Mouse (Mus musculus) 3T3-L1 (cell line): Measurements from ENCODE around the gene Mterf1a.
A peak's percentile ranks its signal among the peaks of the same experiment; 100 is the strongest.
"Not testable (repeated sequence)": the region's sequence is repeated elsewhere in the genome, so short reads cannot be mapped to it uniquely, and the experiment has no call there.

Experiments
- DNase-seq: peaks from one replicate; pipeline ENCODE4 v3.0.0-alpha.2; 2015; ENCODE audit warnings: low read depth, low spot score

The Mterf1a gene

DNA sequence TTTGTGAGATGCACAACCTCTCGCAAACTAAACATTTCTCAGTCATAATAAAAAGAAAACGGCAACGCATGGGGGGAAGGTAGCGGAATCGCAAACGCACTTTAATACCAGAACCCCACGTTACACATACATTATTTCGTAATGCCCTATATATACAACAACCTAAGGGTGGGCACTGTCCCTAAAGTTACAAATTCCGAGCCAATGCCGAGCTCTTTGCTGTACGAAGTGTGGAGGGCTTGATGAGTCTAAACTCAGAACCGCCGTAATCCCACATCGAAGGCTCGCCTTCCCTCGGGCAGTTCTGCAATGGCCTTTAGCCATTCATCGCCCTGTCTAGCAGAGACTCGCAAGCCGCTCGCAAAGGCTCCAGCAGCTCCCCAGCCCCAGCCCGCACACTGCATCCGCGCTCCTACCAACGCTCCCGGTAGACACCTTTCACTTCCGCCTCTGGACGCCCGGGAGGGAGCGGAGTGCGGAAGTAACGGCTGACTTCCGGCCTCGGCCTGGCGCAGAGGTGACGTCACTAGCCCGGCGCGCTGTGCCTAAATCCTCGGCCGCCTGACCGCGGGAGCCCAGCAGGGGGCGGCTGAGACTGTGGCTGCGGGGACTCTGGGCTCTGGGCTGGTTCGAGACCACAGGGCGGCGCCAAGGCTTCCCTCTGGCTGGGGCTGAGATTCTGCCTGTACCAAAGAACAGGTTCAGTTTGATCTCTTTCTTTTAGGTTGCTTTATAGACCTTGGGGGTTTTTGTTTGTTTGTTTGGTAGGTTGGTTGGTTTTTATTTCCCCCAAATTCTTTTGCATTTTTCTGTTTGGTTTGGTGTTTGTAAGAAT is at the start of gene Mterf1a:
Gene Mterf1a, minus strand, starts transcription at position 475 of the 835 bp plus-strand sequence.
- DNase-seq: peak; percentile 35

DNA sequence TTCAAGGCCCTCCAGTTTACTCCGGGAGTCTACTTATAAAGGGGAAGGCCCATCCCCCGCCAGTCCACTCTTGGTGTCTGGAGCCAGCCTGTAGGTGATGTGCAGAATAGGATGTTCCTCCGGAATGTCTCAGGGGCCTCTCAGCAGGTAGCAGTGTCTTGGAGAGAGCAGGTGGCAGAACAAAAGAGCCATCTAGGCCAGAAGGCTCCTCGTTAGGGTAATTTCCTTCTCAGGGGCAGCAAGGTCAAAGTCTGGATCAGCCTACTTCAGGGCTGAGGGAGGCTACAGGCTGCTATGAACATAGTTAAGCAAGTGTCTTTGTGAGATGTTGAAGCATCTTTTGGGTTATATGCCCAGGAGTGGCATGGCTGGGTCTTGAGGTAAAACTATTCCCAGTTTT is 49.4 kb upstream of the Mterf1a start:
- DNase-seq: not testable (repeated sequence)

DNA sequence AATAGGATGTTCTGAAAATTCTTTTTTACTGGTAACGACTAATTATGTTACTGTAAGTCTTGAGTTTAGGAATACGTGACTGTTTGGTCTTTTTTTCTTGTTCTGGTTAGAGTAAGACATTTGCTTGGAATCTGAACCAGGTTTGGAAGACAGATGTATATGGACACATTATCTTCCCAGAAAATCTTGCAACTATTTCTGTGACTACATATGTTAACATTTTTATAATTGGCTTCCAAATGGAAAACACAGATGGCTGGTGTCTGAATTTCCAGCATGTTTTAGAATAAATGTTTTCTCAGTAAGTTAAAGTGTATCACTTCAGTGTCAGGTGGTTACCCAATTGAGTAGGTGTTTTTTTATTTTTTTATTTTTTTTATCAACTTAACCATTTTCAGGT is 47.5 kb upstream of the Mterf1a start:
- DNase-seq: no peak

DNA sequence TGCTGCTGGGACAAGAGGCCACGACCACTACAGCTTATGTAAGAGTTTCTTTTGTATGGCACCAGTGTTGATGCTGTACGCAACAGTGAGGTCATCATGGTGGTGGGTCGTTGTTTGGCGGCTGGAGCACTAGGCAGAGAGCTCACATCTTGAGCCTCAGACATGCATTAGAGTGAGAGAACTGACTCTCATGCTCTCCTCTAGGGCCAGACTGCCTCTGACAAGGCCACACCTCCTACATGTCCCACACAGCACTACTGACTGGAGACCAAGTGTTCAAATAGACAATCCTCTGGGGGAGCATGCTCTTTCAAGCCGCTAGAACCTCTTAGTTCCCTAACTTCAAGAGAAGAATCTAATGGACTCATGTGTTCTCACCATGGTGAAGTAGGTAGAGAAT is 45.6 kb upstream of the Mterf1a start:
- DNase-seq: no peak

DNA sequence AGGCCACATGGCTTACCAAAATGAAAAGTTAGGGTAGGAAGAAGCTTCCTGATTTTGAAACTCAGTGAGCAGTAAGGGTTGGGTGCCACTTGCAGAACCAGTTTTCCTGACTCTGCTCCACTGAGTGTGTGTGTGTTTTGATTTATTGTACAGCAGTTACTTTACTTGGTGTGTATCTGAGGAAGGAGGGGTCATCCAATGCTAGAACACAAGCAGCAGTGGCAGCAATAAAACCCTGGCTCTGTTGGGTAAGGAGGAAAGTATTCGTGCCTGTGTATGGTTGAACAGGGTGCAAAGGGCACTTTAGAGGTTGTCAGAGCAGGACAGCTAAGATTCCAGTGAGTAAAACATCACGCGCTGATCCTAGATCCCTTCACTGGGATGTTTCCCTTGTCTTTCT is 45.2 kb upstream of the Mterf1a start:
- DNase-seq: no peak

DNA sequence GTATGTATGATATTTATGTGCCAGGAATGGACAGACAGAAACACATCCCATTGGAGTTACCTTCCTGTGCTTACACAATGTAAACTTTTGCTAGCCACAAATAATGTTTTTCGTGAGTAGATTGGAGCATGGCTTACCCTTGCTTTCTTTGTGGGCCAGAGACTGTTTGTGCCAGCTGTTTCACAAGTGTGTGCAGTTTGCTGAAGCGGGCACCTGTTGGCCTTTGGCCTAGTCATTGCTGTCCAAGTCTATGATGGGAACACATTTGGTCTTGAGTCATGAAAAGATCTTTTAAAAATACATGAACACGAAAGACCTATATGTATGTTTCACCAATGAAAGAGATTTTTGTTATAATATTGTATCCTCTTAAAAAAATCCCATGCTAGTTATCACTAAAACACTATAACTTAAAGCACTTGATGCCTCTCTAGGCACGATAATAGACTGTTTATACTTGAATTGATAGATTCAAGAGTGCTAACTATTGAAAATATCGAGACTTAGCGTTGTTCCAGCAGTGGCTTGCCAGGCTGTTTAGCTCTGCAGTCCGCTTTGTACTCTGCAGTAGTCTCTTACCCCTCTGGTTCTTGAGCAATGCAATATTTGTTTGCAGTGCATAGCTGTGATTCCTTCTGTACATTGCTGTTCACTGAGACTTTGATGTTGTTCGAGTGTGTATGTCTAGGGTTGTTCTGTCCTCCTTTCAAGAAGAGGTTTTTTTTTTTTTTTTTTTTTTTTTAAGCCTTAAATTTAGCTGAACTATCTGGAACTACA is 42.2 kb upstream of the Mterf1a start:
- no peak for DNase-seq

DNA sequence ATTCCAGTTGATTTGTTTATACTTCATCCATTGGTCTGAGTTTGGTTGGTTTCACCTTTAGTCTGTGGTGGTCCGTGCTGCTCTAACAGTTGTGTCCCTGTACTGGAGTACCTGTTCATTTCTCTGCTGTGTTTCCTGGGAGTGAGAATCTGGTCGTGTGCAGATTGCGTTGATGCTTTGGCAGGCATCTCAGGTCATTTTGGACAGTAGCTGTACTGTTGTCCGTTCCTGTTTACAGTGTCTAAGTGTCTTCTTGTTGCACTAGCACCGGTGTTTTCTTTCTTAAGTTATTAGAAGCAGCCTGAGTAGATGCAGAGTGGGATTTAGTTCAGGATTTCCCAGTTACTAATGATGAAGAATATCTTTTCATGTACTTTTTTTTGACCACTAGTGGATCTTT is 41.5 kb upstream of the Mterf1a start:
- no peak for DNase-seq

DNA sequence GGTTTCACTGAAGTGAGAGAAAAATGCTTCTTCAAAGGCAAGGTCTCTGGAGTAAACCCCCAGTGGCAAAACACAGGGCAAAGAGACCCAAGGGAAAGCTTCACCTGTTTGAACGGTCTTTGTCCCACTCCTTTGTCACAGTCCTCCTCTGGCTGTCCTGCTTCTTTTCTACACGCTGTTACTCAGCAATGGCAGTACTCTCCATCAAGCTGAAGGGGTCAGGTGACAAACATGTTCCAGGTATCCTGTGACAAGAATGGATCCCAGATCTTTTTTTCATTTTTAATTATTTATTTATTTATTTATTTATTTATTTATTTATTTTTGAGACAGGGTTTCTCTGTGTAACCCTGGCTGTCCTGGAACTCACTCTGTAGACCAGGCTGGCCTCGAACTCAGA is 39.8 kb upstream of the Mterf1a start:
- DNase-seq: no peak

DNA sequence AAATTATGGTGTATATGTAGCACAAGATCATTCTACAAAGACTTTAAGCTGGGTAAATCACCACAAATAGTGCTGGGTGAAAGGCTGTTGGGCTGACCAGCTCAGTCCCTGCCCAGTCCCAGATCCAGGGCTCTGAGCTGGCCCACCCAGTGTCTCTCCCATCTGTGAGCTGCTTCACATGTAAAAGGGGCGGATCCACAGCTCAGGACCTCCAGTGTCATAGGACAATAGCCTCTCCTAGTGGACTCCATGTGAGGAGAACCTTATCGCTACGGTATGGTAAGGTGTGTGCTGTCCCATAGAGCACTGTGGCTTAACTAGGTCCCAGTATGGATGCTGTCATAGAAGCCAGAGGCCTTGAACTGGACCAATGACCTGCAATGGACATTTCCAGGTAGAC is 37.9 kb upstream of the Mterf1a start:
- DNase-seq: no peak

DNA sequence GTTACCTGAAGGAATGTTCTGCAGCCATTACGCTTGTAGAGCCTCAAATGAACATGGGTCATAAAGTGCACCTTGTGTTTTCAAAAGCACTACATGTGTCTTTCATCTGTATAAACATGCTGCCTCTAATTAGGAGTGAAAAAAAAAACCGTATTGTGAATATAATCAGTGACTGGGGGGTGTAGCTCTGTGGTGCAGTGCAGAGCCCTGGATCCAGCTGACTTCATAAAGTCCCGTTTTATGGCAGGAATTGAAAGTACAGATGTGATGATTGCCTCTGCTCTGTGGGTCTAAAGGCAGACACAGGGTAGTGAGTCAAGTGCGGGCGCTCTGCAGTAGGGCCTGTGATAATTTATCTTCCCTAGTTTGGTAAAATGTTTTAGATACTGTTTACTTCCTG is 37.0 kb upstream of the Mterf1a start:
- DNase-seq: no peak

DNA sequence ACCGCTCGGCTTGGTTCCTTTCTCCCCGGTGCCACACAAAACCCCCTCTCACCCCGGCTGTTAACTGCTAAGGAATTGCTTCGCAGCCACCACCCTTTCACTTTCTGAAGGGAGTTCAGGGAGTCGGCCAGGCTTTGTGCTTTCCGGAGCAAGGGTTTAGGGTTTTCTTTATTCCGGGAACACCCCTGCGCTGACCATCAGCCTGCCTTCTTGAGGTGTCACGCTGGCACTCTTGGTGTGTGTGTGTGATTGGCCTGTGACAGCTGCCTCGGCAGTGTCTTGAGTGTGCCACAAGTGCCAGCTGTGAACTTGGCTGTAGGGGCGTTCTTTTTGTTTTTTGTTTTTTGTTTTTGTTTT is 34.9 kb upstream of the Mterf1a start:
- peak; percentile 50 for DNase-seq

DNA sequence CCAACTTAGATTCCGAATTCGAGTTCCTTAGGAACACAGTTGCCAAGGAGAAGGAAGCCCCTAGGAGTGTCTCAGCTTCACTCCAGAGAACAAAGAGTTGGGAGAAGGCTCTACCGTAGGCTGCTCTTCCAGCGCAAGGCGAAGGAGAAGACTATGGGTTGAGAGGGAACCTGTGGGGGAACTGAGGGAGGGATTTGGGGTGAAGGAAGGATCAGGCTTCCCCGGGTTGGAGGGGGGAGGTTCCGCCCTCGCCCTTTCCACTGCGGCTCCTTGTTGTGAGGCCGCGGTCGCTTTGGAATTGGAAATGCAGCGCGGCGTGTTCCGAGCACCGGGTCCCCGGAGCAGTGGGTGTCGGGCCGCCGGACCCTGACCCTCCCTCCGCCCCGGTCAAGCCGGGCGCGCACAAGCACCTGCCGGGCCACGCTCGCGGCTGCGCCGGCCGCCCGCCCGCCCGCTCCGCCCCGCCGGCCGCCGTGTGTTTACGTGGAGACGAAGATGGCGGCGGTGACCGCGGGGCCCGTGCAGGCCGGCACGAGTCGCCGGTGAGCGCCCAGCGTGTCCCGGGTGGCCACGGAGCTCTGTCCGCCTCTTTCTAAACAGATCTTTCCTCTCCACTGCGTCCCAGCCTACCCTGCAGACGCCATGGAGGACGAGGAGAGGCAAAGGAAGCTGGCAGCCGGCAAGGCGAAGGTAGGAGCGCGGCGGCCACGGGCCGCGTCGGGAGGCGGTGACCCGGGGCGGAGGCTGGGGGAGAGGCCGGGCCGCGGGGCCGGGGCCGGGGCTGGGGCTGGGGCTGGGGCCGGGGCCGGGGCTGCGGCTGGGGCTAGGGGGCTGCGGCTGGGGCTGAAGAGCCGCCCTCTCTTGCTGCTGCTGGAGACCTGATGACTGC is 34.3 kb upstream of the Mterf1a start, which contains the start of gene Akap9:
Gene Akap9, plus strand, starts transcription at position 254 of the 889 bp plus-strand sequence.
- DNase-seq: peak; percentile 37

DNA sequence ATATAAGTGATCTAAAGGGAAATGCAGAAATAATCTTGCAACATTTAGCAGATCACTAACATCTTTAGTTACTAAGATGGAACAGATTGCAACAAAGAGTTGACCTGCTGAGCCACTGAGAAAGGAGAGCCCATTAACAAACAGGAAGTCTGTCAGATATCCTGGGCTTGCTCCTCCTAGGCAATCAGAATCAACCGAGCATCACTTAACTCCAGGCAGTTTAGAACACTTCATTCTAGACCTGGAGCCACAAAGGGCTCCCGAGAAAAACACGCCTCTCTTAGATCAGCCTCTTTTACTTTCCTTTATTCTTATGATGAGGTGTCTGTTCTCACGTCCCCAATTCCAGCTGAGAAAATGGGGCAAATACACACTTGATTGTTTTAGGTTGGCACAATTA is 32.9 kb upstream of the Mterf1a start:
- DNase-seq: no peak

DNA sequence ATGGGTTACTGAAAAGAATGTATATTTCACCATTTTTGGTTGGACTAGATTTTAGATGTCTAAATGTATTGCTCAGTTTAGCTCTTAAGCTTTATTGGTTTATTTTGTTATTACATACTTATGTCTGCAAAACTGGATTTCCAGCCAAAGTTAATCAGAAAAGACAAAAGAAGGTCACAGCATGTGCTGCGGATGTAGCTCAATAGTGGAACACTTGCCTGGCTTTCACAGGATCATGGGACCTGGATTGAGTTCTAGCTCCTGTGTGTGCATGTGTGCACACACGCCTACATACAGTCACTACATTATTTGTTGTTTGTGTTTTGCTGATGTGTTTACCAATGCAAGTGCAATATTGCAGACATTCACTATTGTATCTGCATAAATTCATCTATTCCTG is 28.6 kb upstream of the Mterf1a start:
- DNase-seq: no peak

DNA sequence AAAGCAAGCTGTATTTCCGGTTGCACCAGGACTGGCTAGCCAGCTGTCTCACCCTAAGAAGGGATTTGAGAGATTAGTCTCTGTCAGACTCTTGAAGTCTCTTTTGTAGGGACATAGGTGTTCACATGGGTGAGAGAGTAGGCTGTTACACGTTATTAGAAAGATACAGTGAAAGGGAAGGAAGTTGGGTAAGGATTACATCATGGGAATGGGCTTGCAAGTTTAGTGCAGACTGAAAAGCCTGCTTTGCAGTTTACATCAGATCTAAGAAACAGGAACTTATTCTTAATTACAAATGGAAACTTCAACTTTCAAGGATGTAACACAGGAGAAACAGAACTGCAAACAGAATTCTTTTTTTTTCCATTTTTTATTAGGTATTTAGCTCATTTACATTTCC is 11.7 kb upstream of the Mterf1a start:
- DNase-seq: no peak

DNA sequence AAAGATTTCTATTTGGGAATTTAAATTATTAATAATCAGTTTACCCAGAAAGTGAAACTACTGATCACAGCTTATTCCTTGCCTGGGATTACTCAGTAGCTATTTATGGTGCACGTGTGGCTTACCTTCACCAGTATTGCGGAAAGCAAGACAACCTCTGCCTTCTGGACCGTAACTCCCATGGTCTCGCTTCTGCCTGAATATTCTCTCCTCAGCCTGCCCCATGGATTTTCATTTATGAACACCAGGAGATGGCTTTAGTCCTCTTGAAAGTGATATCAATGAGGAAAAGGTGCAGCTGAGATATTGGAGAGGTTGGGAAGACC is 524 bp upstream of the Mterf1a start:
- DNase-seq: not testable (repeated sequence)

DNA sequence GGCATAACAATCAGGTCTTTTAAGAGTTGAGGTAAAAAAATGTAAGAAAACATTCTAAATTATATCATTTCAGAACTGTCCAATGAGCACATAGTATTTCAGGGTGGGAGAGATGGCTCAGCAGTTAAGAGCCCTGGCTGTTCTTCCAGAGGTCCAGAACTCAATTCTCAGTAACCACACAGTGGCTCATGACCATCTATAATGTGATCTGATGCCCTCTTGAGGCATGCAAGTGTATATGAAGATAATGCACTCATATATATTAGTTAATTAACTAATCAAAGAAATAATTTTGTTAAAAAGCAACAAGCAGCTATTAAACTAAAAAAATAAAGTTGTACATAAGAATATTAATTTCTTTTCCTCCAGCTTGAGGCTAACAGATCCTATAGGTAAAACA is 4.5 kb downstream of the Mterf1a start:
- DNase-seq: peak; percentile 59

DNA sequence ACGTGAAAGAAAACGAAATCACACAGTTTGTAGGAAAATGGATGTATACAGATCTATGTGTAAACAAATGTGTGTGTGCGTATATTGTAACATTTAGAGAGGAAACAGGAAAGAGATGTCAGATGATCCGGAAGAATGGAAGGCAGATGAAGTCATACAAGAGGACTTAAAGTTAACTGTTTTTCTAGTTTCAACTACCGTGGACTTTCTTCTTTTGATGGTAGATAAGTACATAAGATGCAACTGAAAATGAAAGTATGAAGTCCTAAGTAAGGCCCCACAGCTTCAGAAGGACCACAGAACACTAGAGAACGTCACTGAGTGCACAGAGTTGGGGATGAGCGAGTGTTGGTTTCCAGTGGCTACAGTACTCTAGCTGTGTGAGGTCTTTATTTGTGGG is 6.9 kb downstream of the Mterf1a start:
- not testable (repeated sequence) for DNase-seq

DNA sequence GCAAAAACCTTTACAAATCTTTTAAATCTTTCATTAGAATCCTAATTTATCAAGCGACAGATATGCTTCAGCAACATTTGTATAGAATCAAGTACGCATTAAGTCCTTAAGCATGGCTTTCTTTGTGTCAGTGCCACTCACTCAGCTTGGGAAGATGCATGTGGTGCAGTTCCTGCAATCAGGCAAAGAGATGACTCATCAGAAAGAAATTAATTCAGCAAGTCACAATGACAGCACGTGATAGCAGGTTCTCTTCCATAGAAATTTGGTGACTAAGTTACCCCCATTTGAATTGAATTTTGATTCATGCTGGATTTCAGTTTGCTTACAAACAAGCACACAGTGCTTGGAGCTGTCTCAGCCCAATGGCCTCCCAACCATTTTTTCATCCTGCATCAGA is 20.2 kb downstream of the Mterf1a start:
- peak; percentile 68 for DNase-seq

DNA sequence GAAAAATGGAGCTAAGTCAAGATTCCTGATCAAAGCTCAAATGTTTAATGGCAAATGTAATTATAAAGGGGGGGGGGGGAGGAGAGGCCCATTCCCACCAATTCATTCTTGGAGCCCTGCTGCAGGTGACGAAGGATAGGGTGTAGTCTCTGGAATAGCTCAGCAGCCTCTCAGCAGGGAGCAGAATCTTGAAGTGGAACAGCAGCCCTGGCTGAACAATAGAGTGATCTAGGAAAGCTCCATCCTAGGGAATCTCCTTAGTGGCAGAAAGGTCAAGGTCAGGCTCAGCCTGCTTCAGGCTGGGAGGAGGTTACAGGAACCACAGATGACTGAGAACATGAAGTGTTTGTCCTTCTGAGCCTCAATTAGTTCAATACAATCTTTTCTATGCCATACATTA is 21.4 kb downstream of the Mterf1a start:
- no peak for DNase-seq

DNA sequence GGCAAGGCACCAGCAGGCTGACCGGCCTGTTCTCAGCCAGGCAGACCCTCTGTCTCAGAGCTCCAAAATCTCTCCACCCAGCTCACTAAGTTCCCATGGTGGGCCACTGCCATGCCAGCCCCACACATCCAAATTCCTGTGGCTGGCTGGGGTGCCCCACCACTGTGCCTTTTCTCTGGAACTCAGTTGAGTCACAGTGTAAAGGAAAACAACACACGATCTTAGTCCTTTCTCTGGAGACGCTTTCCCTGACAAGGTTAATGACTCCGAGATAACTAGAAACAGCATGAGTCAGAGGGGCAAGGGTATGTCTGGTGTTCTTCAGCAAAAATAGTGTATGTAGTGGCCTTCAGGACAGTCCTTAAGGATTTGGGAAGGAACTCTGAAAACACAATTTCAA is 23.6 kb downstream of the Mterf1a start:
- DNase-seq: peak; percentile 77

DNA sequence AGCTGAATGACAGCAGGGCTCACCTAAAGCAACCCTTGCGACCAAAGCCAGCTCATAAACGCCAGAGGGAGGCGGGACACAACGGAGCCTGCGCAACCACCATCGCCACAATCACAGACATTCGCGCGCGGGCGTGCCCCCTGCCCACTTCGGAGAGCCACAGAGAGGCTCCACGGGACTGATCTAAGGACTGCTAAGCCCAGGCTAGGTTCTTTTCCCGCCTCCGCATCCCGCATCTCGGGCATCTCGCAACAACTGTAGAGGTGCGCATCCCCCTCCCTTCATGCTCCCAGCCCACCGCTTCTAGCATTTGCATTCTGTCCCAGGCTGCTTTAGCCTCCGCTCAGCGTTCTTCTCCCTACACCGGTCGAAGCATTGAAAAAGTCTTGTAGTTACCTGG is 48.7 kb downstream of the Mterf1a start, which contains the start of gene Lrrd1:
Gene Lrrd1, plus strand, starts transcription at position 148 of the 400 bp plus-strand sequence.
- no peak for DNase-seq
